Mouse (Mus musculus) intestine, embryonic 16.5 days (tissue): ENCODE results near the gene Ttc23. TPM values are rescaled to one million over a fixed set of nuclear protein-coding genes. Genes with fewer than 3 reads are reported as not detected.

Experiments used
- ATAC-seq: fragments of 200-750 bp; cut with Nextera tagmentation; 2 replicates; pipeline ENCODE4 v1.8.0; 2017; ENCODE audit warnings: moderate TSS enrichment, moderate library complexity
- H3K27ac ChIP-seq: fragments of 300-500 bp; sonication (generic); 2 replicates; pipeline ENCODE4 v1.5.1; 2014; ENCODE audit warnings: mild to moderate bottlenecking, low read length
- H3K27me3 ChIP-seq: fragments of 300-500 bp; sonication (generic); replicated peaks from 2 replicates; pipeline ENCODE4 v1.6.1; 2014; ENCODE audit warnings: low read length, control low read depth, mixed read lengths; ENCODE audit not compliant: control insufficient read depth, insufficient read depth
- H3K36me3 ChIP-seq: fragments of 300-500 bp; sonication (generic); 2 replicates; pipeline ENCODE4 v1.6.1; 2014; ENCODE audit warnings: low read length, control low read depth; ENCODE audit not compliant: control insufficient read depth, insufficient read depth
- H3K4me1 ChIP-seq: fragments of 300-500 bp; sonication (generic); 2 replicates; pipeline ENCODE4 v1.6.1; 2014; ENCODE audit warnings: low read length, control low read depth, mixed read lengths; ENCODE audit not compliant: control insufficient read depth, insufficient read depth
- H3K4me2 ChIP-seq: fragments of 300-500 bp; sonication (generic); 2 replicates; pipeline ENCODE4 v1.6.1; 2014; ENCODE audit warnings: low read depth, low read length, control low read depth
- H3K4me3 ChIP-seq: fragments of 300-500 bp; sonication (generic); 2 replicates; pipeline ENCODE4 v1.5.1; 2014; ENCODE audit warnings: mild to moderate bottlenecking, low read length
- H3K9ac ChIP-seq: fragments of 300-500 bp; sonication (generic); 2 replicates; pipeline ENCODE4 v1.6.1; 2014; ENCODE audit warnings: low read depth, low read length
- H3K9me3 ChIP-seq: fragments of 300-500 bp; sonication (generic); 2 replicates; pipeline ENCODE4 v1.6.1; 2016; ENCODE audit warnings: low read length, control low read depth; ENCODE audit not compliant: control insufficient read depth
- WGBS: fragments of 180-500 bp; shearing (Covaris S2); extraction: QIAGEN DNeasy Blood & Tissue Kit; methylation state at CpG from one replicate; pipeline ENCODE4 v1.1.7; 2014; 5-methylcytosine and 5-hydroxymethylcytosine counted together
- polyA plus RNA-seq: library from polyadenylated mRNA; unstranded; fragments of >200 nt; fragmentation: Nextera tagmentation; extraction: Ambion mirVana; gene quantifications from 2 replicates; pipeline ENCODE4 v1.2.1, GENCODE M21; 2015

The Ttc23 gene
- polyA plus RNA-seq, 1 experiment from 2014 or later: 18.2 TPM

DNA sequence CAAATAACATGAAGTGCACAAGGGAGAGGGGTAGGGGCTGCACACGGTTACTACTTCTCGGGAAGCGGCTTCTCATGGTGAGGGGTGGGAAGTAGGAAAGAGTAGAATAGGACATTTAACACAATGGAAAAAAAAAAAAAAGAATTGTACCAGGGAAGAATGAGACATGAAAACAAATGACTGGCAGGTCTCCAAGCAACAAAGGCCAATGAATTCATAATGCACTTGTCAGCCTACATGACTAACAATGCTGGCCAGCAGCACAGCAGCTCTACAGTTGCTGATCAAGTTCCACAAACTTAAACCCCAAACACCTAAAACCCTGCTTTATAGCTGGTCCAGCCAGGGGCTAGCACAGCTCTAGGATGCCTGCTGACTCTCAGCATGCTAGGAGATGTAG is 8.2 kb upstream of the Ttc23 start:
- Histone ChIP-seq H3K4me1 (no peaks in the 10 kb centered on the region; the same call in 1 of the 2 replicates), H3K36me3 (no peaks in the 10 kb centered on the region), H3K4me3 (no peak overlapping the region), H3K27me3 (no peaks in the 10 kb centered on the region), H3K9me3 (no peaks in the 10 kb centered on the region), H3K9ac (no peak overlapping the region), H3K4me2 (no peak overlapping the region), H3K27ac (no peak overlapping the region)
- 67% methylated on average over 3 of the region's 3 CpGs for WGBS
- no peak for ATAC-seq

DNA sequence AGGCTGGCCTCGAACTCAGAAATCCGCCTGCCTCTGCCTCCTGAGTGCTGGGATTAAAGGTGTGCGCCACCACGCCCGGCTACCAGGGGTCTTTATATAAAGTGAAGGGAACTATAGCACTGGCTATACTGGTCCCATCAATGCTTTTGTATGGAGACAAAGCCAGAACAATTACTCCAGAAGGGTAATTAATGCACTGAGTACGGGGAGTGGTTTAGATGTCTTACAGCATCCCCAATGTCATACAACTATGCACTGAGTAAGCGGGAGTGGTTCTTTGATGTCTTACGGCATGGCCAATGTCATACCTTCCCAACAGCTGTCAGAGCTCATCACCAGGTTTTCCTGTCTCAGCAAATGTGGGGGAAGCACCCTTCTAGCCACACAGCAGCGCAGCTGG is 4.3 kb upstream of the Ttc23 start:
- ATAC-seq: no peak
- Histone ChIP-seq H3K4me2 (no peak overlapping the region), H3K9ac (no peak overlapping the region), H3K36me3 (no peaks in the 10 kb centered on the region), H3K4me3 (no peak overlapping the region), H3K27me3 (no peaks in the 10 kb centered on the region), H3K4me1 (peaks cover 5% of the 10 kb centered on the region), H3K9me3 (no peaks in the 10 kb centered on the region), H3K27ac (no peak overlapping the region)
- WGBS: 93% methylated on average over 9 of the region's 9 CpGs

DNA sequence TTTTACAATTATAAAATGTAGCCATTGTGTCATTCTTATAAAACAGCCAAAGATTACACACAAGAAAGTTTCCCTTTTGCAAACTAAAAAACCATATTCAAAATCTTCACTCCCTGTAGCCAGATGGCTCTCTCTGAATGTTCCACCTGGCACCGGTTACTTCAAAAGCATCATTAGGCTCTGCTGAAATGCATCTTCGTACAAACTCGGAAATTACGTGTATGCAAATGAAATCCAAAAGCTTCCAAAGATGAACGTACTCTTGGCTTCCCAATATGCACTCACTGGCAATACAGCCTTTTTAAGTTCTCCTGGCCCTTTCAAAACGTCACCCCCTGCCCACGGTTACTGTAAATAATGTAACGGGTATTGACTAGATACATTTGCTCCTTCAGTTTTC is 2.9 kb upstream of the Ttc23 start:
- 43% methylated on average over 8 of the region's 8 CpGs for WGBS
- Histone ChIP-seq H3K36me3 (no peaks in the 10 kb centered on the region), H3K9me3 (no peaks in the 10 kb centered on the region), H3K27me3 (no peaks in the 10 kb centered on the region), H3K4me1 (peaks cover 12% of the 10 kb centered on the region), H3K27ac (no peak overlapping the region), H3K9ac (peak overlapping the region; percentile 88; the same call in 1 of the 2 replicates), H3K4me2 (peak overlapping the region; percentile 81), H3K4me3 (peak overlapping the region; percentile 79)
- ATAC-seq: no peak

DNA sequence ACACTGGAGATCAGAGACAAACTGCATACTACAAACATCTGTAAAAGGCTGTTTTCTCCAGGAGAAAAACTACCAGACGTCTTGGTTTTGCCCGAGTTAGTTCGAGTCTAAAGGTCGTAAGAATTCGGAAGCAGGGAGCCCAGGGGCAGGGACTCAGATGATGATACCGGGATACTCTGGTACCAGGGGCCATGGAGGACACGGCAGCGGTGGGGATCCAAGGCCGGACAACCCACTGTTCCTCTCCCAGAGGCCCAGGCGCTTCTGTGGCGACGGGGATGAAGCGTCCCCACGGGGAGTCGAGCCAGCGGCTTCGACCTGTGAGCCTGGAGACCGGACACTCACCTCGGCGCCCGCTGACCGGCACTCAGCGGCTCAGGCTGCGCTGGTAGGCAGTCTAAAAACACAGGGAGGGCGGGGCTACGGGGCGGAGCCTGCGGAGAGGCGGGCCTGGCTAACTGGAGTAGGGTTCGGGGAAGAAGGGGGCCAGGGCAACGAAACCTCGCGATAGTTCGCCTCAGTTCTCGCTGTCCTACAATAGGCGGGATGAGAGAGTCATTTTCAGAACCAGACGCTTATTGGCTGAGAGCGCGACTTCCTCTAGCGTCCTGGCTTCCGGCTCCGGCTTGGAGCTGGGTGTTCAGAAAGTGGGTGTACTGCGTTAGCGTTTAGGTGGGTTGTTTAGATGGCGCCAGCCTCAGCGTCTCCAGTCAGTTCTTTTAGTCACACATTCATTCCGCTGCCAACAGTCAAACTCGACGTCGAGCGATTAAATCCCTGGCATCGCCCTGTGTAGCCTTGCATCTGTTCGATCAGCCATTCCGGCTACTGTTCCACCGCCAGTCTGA is 2.2 kb upstream of the Ttc23 start, which contains the start of gene Lrrc28:
TSS of gene Lrrc28 (minus strand) at position 436 of the 848 bp plus-strand sequence.
- ATAC-seq: peak; percentile 100
- Histone ChIP-seq H3K9ac (peak within 1 kb of the TSS; percentile 88), H3K4me3 (peak within 1 kb of the TSS; percentile 79), H3K27ac (peak within 1 kb of the TSS; percentile 88), H3K27me3 (no peaks in the 10 kb centered on the region), H3K4me1 (peaks cover 12% of the 10 kb centered on the region), H3K4me2 (peak within 1 kb of the TSS; percentile 81), H3K36me3 (no peaks in the 10 kb centered on the region), H3K9me3 (no peaks in the 10 kb centered on the region)
- WGBS: under 1% methylated on average over 55 of the region's 55 CpGs

DNA sequence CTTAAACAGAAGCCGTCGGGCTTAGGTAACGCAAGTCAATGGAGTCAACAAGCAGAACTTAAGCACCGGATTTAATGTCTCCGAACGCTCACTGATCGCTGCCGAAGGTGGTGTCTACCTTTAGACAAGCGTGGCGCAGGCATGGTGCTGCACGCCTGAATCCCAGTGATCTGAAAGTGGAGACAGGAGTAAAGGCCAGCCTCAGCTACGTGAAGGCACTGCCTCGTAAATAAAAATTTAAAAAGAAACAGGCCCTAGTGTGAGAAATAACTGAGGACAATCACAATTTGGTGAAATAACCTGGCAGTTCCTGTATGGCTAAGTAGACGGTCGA is 1.6 kb upstream of the Ttc23 start:
- Histone ChIP-seq H3K27ac (peak overlapping the region; percentile 88), H3K4me1 (peaks cover 12% of the 10 kb centered on the region), H3K27me3 (no peaks in the 10 kb centered on the region), H3K9ac (peak overlapping the region; percentile 78), H3K36me3 (no peaks in the 10 kb centered on the region), H3K4me3 (peak overlapping the region; percentile 79), H3K4me2 (peak overlapping the region; percentile 79), H3K9me3 (no peaks in the 10 kb centered on the region)
- ATAC-seq: peak; percentile 25
- WGBS: under 1% methylated on average over 15 of the region's 15 CpGs

DNA sequence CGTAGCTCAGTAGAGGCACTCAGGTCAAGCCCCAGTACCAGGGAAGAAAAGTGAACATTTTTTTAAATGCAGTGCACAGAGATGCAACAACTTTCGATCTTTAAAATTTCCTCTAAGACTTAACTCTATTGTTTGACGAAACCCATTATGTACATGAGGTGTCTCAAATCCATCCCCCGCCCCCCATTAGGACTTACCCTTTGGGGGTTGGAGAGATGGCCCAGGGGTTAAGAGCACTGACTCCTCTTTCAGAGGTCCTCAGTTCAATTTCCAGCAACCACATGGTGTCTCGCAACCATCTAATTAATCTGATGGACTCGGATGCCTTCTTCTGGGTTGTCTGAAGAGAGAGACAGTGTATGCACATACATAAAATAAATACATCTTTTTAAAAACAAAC is 1.1 kb upstream of the Ttc23 start:
- H3K9me3 ChIP-seq: no peaks in the 10 kb centered on the region
- H3K9ac ChIP-seq: peak overlapping the region; percentile 78
- peak overlapping the region; percentile 79 for H3K4me3 ChIP-seq
- 13% methylated on average over 6 of the region's 6 CpGs for whole genome bisulfite sequencing
- H3K36me3 ChIP-seq: no peaks in the 10 kb centered on the region
- H3K4me1 ChIP-seq: peaks cover 12% of the 10 kb centered on the region
- H3K4me2 ChIP-seq: peak overlapping the region; percentile 79
- H3K27ac ChIP-seq: peak overlapping the region; percentile 88
- no peak for ATAC-seq
- no peaks in the 10 kb centered on the region for H3K27me3 ChIP-seq

DNA sequence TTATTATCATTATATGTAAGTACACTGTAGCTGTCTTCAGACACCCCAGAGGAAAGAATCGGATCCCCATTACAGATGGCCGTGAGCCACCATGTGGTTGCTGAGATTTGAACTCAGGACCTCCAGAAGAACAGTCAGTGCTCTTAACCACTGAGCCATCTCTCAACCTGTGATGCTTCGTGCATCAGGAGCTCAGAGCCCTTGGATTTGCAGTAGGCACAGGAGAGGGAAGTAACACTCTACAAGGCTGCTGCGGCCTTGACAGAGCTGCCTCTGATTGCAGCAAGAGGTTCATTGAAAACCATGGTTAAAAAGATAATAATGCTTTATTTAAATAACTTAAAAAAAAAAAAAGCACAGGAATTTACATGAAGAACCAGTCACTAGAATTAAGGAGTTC is 1.2 kb downstream of the Ttc23 start:
- no peak overlapping the region for H3K9ac ChIP-seq

DNA sequence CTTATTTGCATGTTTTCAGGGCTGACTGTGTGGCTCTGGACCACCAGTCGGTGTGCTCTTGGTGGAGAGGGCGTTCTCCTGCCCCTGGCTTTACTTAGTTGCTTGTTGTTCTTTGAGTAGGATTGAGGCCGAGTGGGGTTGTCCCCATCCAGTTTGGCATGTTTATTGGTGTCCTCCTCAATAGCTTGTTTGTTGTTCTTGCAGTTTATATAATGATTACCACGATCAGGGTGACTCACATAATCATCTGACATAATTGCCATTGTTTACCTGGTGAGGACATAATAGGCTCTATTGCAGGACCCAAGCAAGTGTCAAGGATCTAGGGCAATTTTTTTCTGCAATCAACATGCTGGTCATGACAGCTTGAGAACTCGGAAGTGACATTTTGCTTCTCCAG is 5.0 kb downstream of the Ttc23 start:
- Histone ChIP-seq H3K36me3 (no peaks in the 10 kb centered on the region), H3K27me3 (no peaks in the 10 kb centered on the region), H3K4me3 (no peak overlapping the region), H3K9me3 (no peaks in the 10 kb centered on the region), H3K4me1 (peaks cover 17% of the 10 kb centered on the region), H3K4me2 (no peak overlapping the region), H3K27ac (no peak overlapping the region), H3K9ac (no peak overlapping the region)
- WGBS: 60% methylated on average over 5 of the region's 5 CpGs
- ATAC-seq: no peak

More for the DNA sequence above, 1.2 kb downstream of the Ttc23 start:
- no peak for ATAC-seq
- H3K4me3 ChIP-seq: no peak overlapping the region
- no peaks in the 10 kb centered on the region for H3K36me3 ChIP-seq
- H3K9me3 ChIP-seq: no peaks in the 10 kb centered on the region
- peaks cover 12% of the 10 kb centered on the region for H3K4me1 ChIP-seq
- no peak overlapping the region for H3K27ac ChIP-seq
- H3K27me3 ChIP-seq: no peaks in the 10 kb centered on the region
- H3K4me2 ChIP-seq: peak overlapping the region; percentile 37
- 62% methylated on average over 4 of the region's 4 CpGs for WGBS

DNA sequence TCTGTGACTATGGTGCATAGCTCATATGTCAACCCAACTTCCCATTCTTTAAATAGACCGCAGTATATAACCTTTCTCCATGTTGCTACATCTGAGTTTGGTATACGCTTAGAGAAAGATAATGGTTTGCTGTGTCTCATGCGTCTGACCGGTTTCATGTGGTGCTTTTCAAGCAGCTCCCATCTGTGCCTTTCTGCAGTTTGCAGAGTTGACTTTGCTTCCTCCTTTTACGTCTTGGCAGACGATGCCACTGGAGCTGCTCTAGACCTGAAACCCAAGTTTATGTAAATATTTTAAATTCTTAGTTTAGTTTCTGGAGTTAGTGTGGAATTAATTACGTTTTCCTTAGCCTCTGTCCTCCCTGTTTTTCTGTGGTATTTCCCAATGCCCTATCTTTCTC is 7.5 kb downstream of the Ttc23 start:
- 65% methylated on average over 7 of the region's 7 CpGs for WGBS
- no peak overlapping the region for H3K27ac ChIP-seq
- no peak for ATAC-seq

More for the DNA sequence above, 7.5 kb downstream of the Ttc23 start:
- Histone ChIP-seq H3K36me3 (no peaks in the 10 kb centered on the region), H3K4me2 (no peak overlapping the region), H3K27me3 (no peaks in the 10 kb centered on the region), H3K9me3 (no peaks in the 10 kb centered on the region), H3K4me3 (no peak overlapping the region), H3K9ac (no peak overlapping the region), H3K4me1 (peaks cover 10% of the 10 kb centered on the region)
